Mouse (Mus musculus) lung, postnatal 0 days (tissue): ENCODE measurements around the gene Proser2. TPM values are rescaled to one million over a fixed set of nuclear protein-coding genes. Genes with fewer than 3 reads are reported as not detected.

ENCODE experiments used
- ATAC-seq: fragments of 200-750 bp; cut with Nextera tagmentation; 2 replicates; pipeline ENCODE4 v1.8.0; 2017; ENCODE audit warnings: moderate library complexity
- DNase-seq: peaks from one replicate; pipeline ENCODE4 v3.0.0-alpha.2; 2016; ENCODE audit warnings: low spot score
- H3K27ac ChIP-seq: fragments of 300-500 bp; sonication (generic); 2 replicates; pipeline ENCODE4 v1.5.1; 2014; ENCODE audit warnings: antibody characterized with exemption, mild to moderate bottlenecking, low read length, mixed read lengths
- H3K27me3 ChIP-seq: fragments of 300-500 bp; sonication (generic); replicated peaks from 2 replicates; pipeline ENCODE4 v1.6.1; 2014; ENCODE audit warnings: low read length, mixed read lengths; ENCODE audit not compliant: insufficient read depth
- H3K36me3 ChIP-seq: fragments of 300-500 bp; sonication (generic); 2 replicates; pipeline ENCODE4 v1.6.1; 2014; ENCODE audit warnings: low read length, mixed read lengths; ENCODE audit not compliant: insufficient read depth
- H3K4me1 ChIP-seq: fragments of 300-500 bp; sonication (generic); 2 replicates; pipeline ENCODE4 v1.6.1; 2014; ENCODE audit warnings: antibody characterized with exemption, low read depth, low read length, mixed read lengths; ENCODE audit not compliant: insufficient read depth
- H3K4me2 ChIP-seq: fragments of 300-500 bp; sonication (generic); replicated peaks from 2 replicates; pipeline ENCODE4 v1.6.1; 2014; ENCODE audit warnings: low read depth, mild to moderate bottlenecking, low read length, moderate library complexity, mixed read lengths
- H3K4me3 ChIP-seq: fragments of 300-500 bp; sonication (generic); 2 replicates; pipeline ENCODE4 v1.5.1; 2014; ENCODE audit warnings: low read depth, low read length
- H3K9ac ChIP-seq: fragments of 300-500 bp; sonication (generic); replicated peaks from 2 replicates; pipeline ENCODE4 v1.6.1; 2014; ENCODE audit warnings: low read depth, mild to moderate bottlenecking
- H3K9me3 ChIP-seq: fragments of 300-500 bp; sonication (generic); 2 replicates; pipeline ENCODE4 v1.6.1; 2016; ENCODE audit warnings: low read length, mixed read lengths
- CTCF ChIP-seq: IDR thresholded peaks from 2 replicates; pipeline ENCODE4 v1.5.1; 2016; ENCODE audit warnings: antibody characterized with exemption, mild to moderate bottlenecking
- EP300 ChIP-seq: IDR thresholded peaks from 2 replicates; pipeline ENCODE4 v1.6.1; 2016; ENCODE audit warnings: antibody characterized with exemption, mild to moderate bottlenecking, control low read depth
- WGBS: fragments of 180-500 bp; shearing (Covaris S2); extraction: QIAGEN DNeasy Blood & Tissue Kit; methylation state at CpG from one replicate; pipeline ENCODE4 v1.1.7; 2014; 5-methylcytosine and 5-hydroxymethylcytosine counted together
- polyA plus RNA-seq: library from polyadenylated mRNA; unstranded; fragments of >200 nt; fragmentation: Nextera tagmentation; extraction: Ambion mirVana; gene quantifications from 2 replicates; pipeline ENCODE4 v1.2.1, GENCODE M21; 2015

Gene Proser2
- polyA plus RNA-seq, 1 experiment from 2014 or later, result 14.0 TPM

GRCm38 (mm10) chr2:6121091-6121490, 8.9 kb downstream of the Proser2 start:
- Histone ChIP-seq H3K36me3 (no peaks in the 10 kb centered on the region), H3K4me3 (no peak overlapping the region), H3K9ac (no peak overlapping the region), H3K27ac (no peak overlapping the region), H3K4me2 (no peak overlapping the region), H3K4me1 (no peaks in the 10 kb centered on the region), H3K27me3 (no peaks in the 10 kb centered on the region), H3K9me3 (no peaks in the 10 kb centered on the region)
- TF ChIP-seq CTCF, result no peak
- TF ChIP-seq EP300, result no peak
- WGBS, result 72% methylated on average over 2 of the region's 2 CpGs
- no peak for DNase-seq
- ATAC-seq, result no peak

GRCm38 (mm10) chr2:6118246-6118645, 11.8 kb downstream of the Proser2 start:
- Histone ChIP-seq H3K27ac (no peak overlapping the region), H3K9me3 (no peaks in the 10 kb centered on the region), H3K9ac (no peak overlapping the region), H3K36me3 (no peaks in the 10 kb centered on the region), H3K4me3 (no peak overlapping the region), H3K27me3 (no peaks in the 10 kb centered on the region), H3K4me1 (no peaks in the 10 kb centered on the region), H3K4me2 (no peak overlapping the region)
- peak; percentile 64 for DNase-seq
- 44% methylated on average over 10 of the region's 10 CpGs for WGBS
- peak; percentile 91 for ATAC-seq
- TF ChIP-seq CTCF, result no peak
- no peak for TF ChIP-seq EP300

GRCm38 (mm10) chr2:6113792-6114191, 16.2 kb downstream of the Proser2 start:
- ATAC-seq (no peak), DNase-seq (no peak)
- H3K4me3 ChIP-seq, result no peak overlapping the region
- no peaks in the 10 kb centered on the region for H3K36me3 ChIP-seq
- no peak overlapping the region for H3K27ac ChIP-seq
- no peak overlapping the region for H3K4me2 ChIP-seq
- WGBS, result 92% methylated on average over 12 of the region's 12 CpGs
- no peaks in the 10 kb centered on the region for H3K4me1 ChIP-seq
- H3K27me3 ChIP-seq, result no peaks in the 10 kb centered on the region
- H3K9ac ChIP-seq, result no peak overlapping the region
- TF ChIP-seq CTCF (no peak), EP300 (no peak)
- no peaks in the 10 kb centered on the region for H3K9me3 ChIP-seq

- H3K9ac ChIP-seq, result no peak overlapping the region
- H3K27me3 ChIP-seq, result no peaks in the 10 kb centered on the region
- 75% methylated on average over 4 of the region's 4 CpGs for WGBS
- no peak for TF ChIP-seq EP300
- no peak for TF ChIP-seq CTCF
- DNase-seq, result no peak
- H3K4me2 ChIP-seq, result no peak overlapping the region
- H3K36me3 ChIP-seq, result no peaks in the 10 kb centered on the region
- no peak overlapping the region for H3K4me3 ChIP-seq
- H3K4me1 ChIP-seq, result no peaks in the 10 kb centered on the region
- no peaks in the 10 kb centered on the region for H3K9me3 ChIP-seq
- no peak overlapping the region for H3K27ac ChIP-seq
- ATAC-seq, result no peak
Measured at GRCm38 (mm10) chr2:6112619-6113018, 17.4 kb downstream of the Proser2 start.

GRCm38 (mm10) chr2:6105437-6105836, 24.6 kb downstream of the Proser2 start:
- no peak overlapping the region for H3K9ac ChIP-seq
- no peak overlapping the region for H3K27ac ChIP-seq
- ATAC-seq (no peak), DNase-seq (no peak)
- no peaks in the 10 kb centered on the region for H3K27me3 ChIP-seq
- H3K9me3 ChIP-seq, result no peaks in the 10 kb centered on the region
- no peak for TF ChIP-seq EP300
- TF ChIP-seq CTCF, result no peak
- no peak overlapping the region for H3K4me2 ChIP-seq
- H3K4me1 ChIP-seq, result no peaks in the 10 kb centered on the region; the same call in 1 of the 2 replicates
- WGBS, result 92% methylated on average over 2 of the region's 2 CpGs
- peaks cover 3% of the 10 kb centered on the region; the same call in 1 of the 2 replicates for H3K36me3 ChIP-seq
- H3K4me3 ChIP-seq, result no peak overlapping the region

GRCm38 (mm10) chr2:6100755-6101154, 29.3 kb downstream of the Proser2 start:
- Histone ChIP-seq H3K27ac (no peak overlapping the region), H3K4me3 (peak overlapping the region; percentile 29; the same call in 1 of the 2 replicates), H3K27me3 (no peaks in the 10 kb centered on the region), H3K9me3 (no peaks in the 10 kb centered on the region), H3K9ac (no peak overlapping the region), H3K4me2 (peak overlapping the region; percentile 69), H3K36me3 (peaks cover 3% of the 10 kb centered on the region; the same call in 1 of the 2 replicates), H3K4me1 (peaks cover 5% of the 10 kb centered on the region; the same call in 1 of the 2 replicates)
- TF ChIP-seq CTCF, result no peak
- no peak for TF ChIP-seq EP300
- ATAC-seq (no peak), DNase-seq (no peak)
- 33% methylated on average over 20 of the region's 20 CpGs for WGBS
